Mouse (Mus musculus) right cerebral cortex, postnatal 36 days (tissue): ENCODE results near the gene Igfbp3.

ENCODE experiments used
- DNase-seq, 2 experiments: peaks; one replicate each; pipeline ENCODE4 v3.0.0; 2022; ENCODE audit warnings: low spot score in 2 of 2, mixed read lengths in 1 of 2

Gene Igfbp3

GRCm38 (mm10) chr11:7211211-7211610, 2.5 kb downstream of the Igfbp3 start:
- no peak for DNase-seq

GRCm38 (mm10) chr11:7210343-7210742, 3.4 kb downstream of the Igfbp3 start:
- peak; percentile 53 to 70 for DNase-seq

GRCm38 (mm10) chr11:7203846-7204245, 9.9 kb downstream of the Igfbp3 start:
- no peak for DNase-seq

GRCm38 (mm10) chr11:7202206-7202605, 11.5 kb downstream of the Igfbp3 start:
- no peak for DNase-seq

GRCm38 (mm10) chr11:7200393-7200783, 13.3 kb downstream of the Igfbp3 start:
- no peak for DNase-seq

- DNase-seq: no peak
Measured at GRCm38 (mm10) chr11:7199736-7200392, 13.9 kb downstream of the Igfbp3 start.

GRCm38 (mm10) chr11:7198481-7199256, 15.1 kb downstream of the Igfbp3 start:
- no peak for DNase-seq

- DNase-seq: no peak
Measured at GRCm38 (mm10) chr11:7198006-7198405, 15.7 kb downstream of the Igfbp3 start.

GRCm38 (mm10) chr11:7197491-7197941, 16.2 kb downstream of the Igfbp3 start, which contains the start of gene Igfbp1:
Gene Igfbp1, plus strand, starts transcription at chr11:7197782.
- DNase-seq: no peak

GRCm38 (mm10) chr11:7195312-7195685, 18.4 kb downstream of the Igfbp3 start:
- no peak for DNase-seq

- DNase-seq: no peak
Measured at GRCm38 (mm10) chr11:7194432-7195311, 19.1 kb downstream of the Igfbp3 start.

GRCm38 (mm10) chr11:7193134-7193533, 20.6 kb downstream of the Igfbp3 start:
- no peak for DNase-seq

GRCm38 (mm10) chr11:7192710-7193109, 21.0 kb downstream of the Igfbp3 start:
- no peak for DNase-seq

- no peak for DNase-seq
Measured at GRCm38 (mm10) chr11:7188469-7188868, 25.3 kb downstream of the Igfbp3 start, which contains the start of gene Gm11985. Gene Gm11985, minus strand, starts transcription at chr11:7188569.

- DNase-seq: no peak
Measured at GRCm38 (mm10) chr11:7187472-7187871, 26.3 kb downstream of the Igfbp3 start.

- DNase-seq: no peak
Measured at GRCm38 (mm10) chr11:7184420-7184819, 29.3 kb downstream of the Igfbp3 start.

- DNase-seq: no peak
Measured at GRCm38 (mm10) chr11:7182409-7183042, 31.2 kb downstream of the Igfbp3 start.

- DNase-seq: no peak
Measured at GRCm38 (mm10) chr11:7179276-7179675, 34.4 kb downstream of the Igfbp3 start.

- no peak for DNase-seq
Measured at GRCm38 (mm10) chr11:7178724-7179123, 35.0 kb downstream of the Igfbp3 start.

- DNase-seq: no peak
Measured at GRCm38 (mm10) chr11:7173664-7174063, 40.1 kb downstream of the Igfbp3 start.

- DNase-seq: no peak
Measured at GRCm38 (mm10) chr11:7169645-7170044, 44.1 kb downstream of the Igfbp3 start.

GRCm38 (mm10) chr11:7164416-7164815, 49.3 kb downstream of the Igfbp3 start:
- DNase-seq: no peak
